Mouse (Mus musculus) hindbrain, postnatal 0 days (tissue): Measurements from ENCODE around the gene Siglece. TPM values are rescaled to one million over a fixed set of nuclear protein-coding genes. Genes with fewer than 3 reads are reported as not detected.
"Not testable (repeated sequence)": the region's sequence is repeated elsewhere in the genome, so short reads cannot be mapped to it uniquely, and the experiment has no call there.

Source experiments
- ATAC-seq: fragments of 200-750 bp; cut with Nextera tagmentation; 2 replicates; pipeline ENCODE4 v1.8.0; 2017; ENCODE audit warnings: mild to moderate bottlenecking, moderate TSS enrichment, moderate library complexity
- DNase-seq: peaks from one replicate; pipeline ENCODE4 v3.0.0-alpha.2; 2015; ENCODE audit warnings: low spot score
- H3K27ac ChIP-seq: fragments of 300-500 bp; sonication (generic); 2 replicates; pipeline ENCODE4 v1.5.1; 2014; ENCODE audit warnings: mild to moderate bottlenecking
- H3K27me3 ChIP-seq: fragments of 300-500 bp; sonication (generic); 2 replicates; pipeline ENCODE4 v1.6.1; 2014; ENCODE audit warnings: low read length, mixed read lengths; ENCODE audit not compliant: insufficient read depth
- H3K36me3 ChIP-seq: fragments of 300-500 bp; sonication (generic); 2 replicates; pipeline ENCODE4 v1.6.1; 2014; ENCODE audit warnings: low read length, mixed read lengths; ENCODE audit not compliant: insufficient read depth
- H3K4me1 ChIP-seq: fragments of 300-500 bp; sonication (generic); 2 replicates; pipeline ENCODE4 v1.6.1; 2014; ENCODE audit warnings: antibody characterized with exemption, low read length, mixed read lengths; ENCODE audit not compliant: insufficient read depth
- H3K4me2 ChIP-seq: fragments of 300-500 bp; sonication (generic); 2 replicates; pipeline ENCODE4 v1.6.1; 2014; ENCODE audit warnings: low read depth, mild to moderate bottlenecking, low read length, moderate library complexity, mixed read lengths
- H3K4me3 ChIP-seq: fragments of 300-500 bp; sonication (generic); 2 replicates; pipeline ENCODE4 v1.5.1; 2014; ENCODE audit warnings: low read length
- H3K9ac ChIP-seq: fragments of 300-500 bp; sonication (generic); replicated peaks from 2 replicates; pipeline ENCODE4 v1.6.1; 2014; ENCODE audit warnings: mild to moderate bottlenecking, low read length, moderate library complexity, mixed read lengths
- H3K9me3 ChIP-seq: fragments of 300-500 bp; sonication (generic); 2 replicates; pipeline ENCODE4 v1.6.1; 2016; ENCODE audit warnings: low read length, mixed read lengths
- CTCF ChIP-seq: IDR thresholded peaks from 2 replicates; pipeline ENCODE4 v1.5.1; 2016; ENCODE audit warnings: antibody characterized with exemption, control low read depth, low read depth
- WGBS: fragments of 180-500 bp; shearing (Covaris S2); extraction: QIAGEN DNeasy Blood & Tissue Kit; methylation state at CpG from one replicate; pipeline ENCODE4 v1.1.7; 2014; 5-methylcytosine and 5-hydroxymethylcytosine counted together
- polyA plus RNA-seq: library from polyadenylated mRNA; unstranded; fragments of >200 nt; fragmentation: Nextera tagmentation; extraction: Ambion mirVana; gene quantifications from 2 replicates; pipeline ENCODE4 v1.2.1, GENCODE M21; 2015
- total RNA-seq: library from RNA; depleted of rRNA; stranded (reverse); fragments of >200 nt; gene quantifications from 2 replicates; pipeline ENCODE4 v1.2.3, GENCODE M21; 2014

Siglece gene
- total and polyA plus RNA-seq, 2 experiments from 2014 or later = 0.40 TPM; not detected in 1

- Histone ChIP-seq H3K9ac (peak overlapping the region; percentile 56), H3K4me3 (peak overlapping the region; percentile 55), H3K9me3 (no peaks in the 10 kb centered on the region), H3K4me2 (peak overlapping the region; percentile 80), H3K4me1 (peaks cover 8% of the 10 kb centered on the region), H3K27ac (peak overlapping the region; percentile 51; the same call in 1 of the 2 replicates), H3K27me3 (no peaks in the 10 kb centered on the region), H3K36me3 (peaks cover 35% of the 10 kb centered on the region)
- ATAC-seq (no peak), DNase-seq (no peak)
- TF ChIP-seq CTCF = no peak
- WGBS = 12% methylated on average over 10 of the region's 10 CpGs
Observed at GRCm38 (mm10) chr7:43672581-43673260, 12.8 kb upstream of the Siglece start.

GRCm38 (mm10) chr7:43671809-43672580 is 12.0 kb upstream of the Siglece start, which contains the start of gene Ctu1:
TSS of gene Ctu1 (plus strand) at chr7:43672016.
- DNase-seq (peak; percentile 96), ATAC-seq (peak; percentile 97)
- Histone ChIP-seq H3K36me3 (peaks cover 28% of the 10 kb centered on the region), H3K4me3 (peak within 1 kb of the TSS; percentile 55), H3K27me3 (no peaks in the 10 kb centered on the region), H3K9ac (peak within 1 kb of the TSS; percentile 56), H3K4me2 (peak within 1 kb of the TSS; percentile 80), H3K27ac (peak within 1 kb of the TSS; percentile 58; the same call in 1 of the 2 replicates), H3K4me1 (peaks cover 8% of the 10 kb centered on the region), H3K9me3 (no peaks in the 10 kb centered on the region)
- TF ChIP-seq CTCF = no peak
- WGBS = under 1% methylated on average over 26 of the region's 26 CpGs

DNA sequence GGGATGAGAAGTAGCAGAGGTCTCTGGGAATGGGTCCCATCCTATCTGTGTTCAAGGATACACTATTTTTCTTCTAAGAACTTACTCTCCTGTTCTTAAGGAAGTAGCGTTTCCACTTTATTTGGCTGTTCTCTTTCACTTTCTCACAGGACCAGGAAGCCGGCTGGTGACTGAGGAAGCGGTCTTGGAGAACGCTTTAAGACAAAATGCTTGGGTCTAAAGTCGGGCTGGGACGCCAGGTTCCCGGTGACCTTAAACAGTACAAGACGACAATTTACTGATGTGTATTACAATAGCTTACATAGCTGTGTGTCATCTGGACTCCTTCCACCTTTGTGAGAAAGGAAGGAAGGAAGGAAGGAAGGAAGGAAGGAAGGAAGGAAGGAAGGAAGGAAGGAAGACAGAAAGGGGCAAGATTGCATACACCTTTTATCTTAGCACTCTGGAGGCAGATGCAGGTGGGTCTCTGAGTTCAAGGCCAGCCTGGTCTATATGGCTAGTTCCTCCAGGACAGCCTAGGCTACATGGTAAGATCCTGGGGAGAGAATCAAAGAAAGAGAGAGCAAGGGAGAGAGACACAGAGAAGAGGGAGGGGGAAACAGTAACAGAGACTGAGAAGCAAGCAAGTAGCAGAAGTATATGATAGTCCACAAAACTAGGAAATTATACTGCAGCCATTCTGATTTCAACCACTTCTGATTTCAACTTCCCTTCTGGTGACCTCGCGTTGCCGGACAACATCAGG is 11.3 kb upstream of the Siglece start:
- DNase-seq = no peak
- Histone ChIP-seq H3K27me3 (no peaks in the 10 kb centered on the region), H3K9ac (peak overlapping the region; percentile 56; the same call in 1 of the 2 replicates), H3K4me1 (peaks cover 8% of the 10 kb centered on the region), H3K9me3 (no peaks in the 10 kb centered on the region), H3K36me3 (peaks cover 20% of the 10 kb centered on the region), H3K27ac (peak overlapping the region; percentile 58; the same call in 1 of the 2 replicates), H3K4me3 (peak overlapping the region; percentile 55), H3K4me2 (peak overlapping the region; percentile 80)
- 66% methylated on average over 11 of the region's 11 CpGs for WGBS
- TF ChIP-seq CTCF = no peak
- ATAC-seq = peak; percentile 54; the same call in 1 of the 2 replicates

- Histone ChIP-seq H3K27ac (no peak overlapping the region), H3K4me2 (no peak overlapping the region), H3K4me3 (no peak overlapping the region), H3K9ac (no peak overlapping the region), H3K9me3 (no peaks in the 10 kb centered on the region), H3K4me1 (peaks cover 8% of the 10 kb centered on the region), H3K36me3 (no peaks in the 10 kb centered on the region), H3K27me3 (no peaks in the 10 kb centered on the region)
- DNase-seq (no peak), ATAC-seq (no peak)
- 28% methylated on average over 3 of the region's 3 CpGs for WGBS
- TF ChIP-seq CTCF = peak; percentile 44
Observed at GRCm38 (mm10) chr7:43668582-43668981, 8.6 kb upstream of the Siglece start.

- not testable (repeated sequence) for H3K27ac ChIP-seq, H3K27me3 ChIP-seq, H3K4me3 ChIP-seq, H3K4me1 ChIP-seq, ATAC-seq, H3K9me3 ChIP-seq, H3K4me2 ChIP-seq, H3K36me3 ChIP-seq, H3K9ac ChIP-seq, DNase-seq
- WGBS = 92% methylated on average over 4 of the region's 4 CpGs
Observed at GRCm38 (mm10) chr7:43667221-43667620, 7.3 kb upstream of the Siglece start.

DNA sequence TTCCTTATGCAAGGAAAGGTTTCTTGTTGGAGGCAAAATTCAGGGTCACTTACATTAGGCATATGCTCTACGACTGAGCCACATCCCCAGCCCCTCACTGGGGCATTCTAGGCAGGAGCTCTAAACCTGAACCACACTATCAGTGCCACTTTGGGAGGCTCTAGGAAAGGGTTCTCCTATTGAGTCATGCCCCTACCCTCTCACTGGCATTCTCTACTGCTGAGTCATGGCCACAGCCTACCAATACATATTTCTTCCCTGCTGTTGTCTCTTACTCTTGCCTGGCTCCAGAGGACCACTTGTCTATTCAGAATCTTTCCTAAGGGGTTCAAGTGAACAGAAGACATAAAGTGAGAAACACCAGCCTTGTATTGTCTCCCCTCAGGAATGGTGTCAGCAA is 2.8 kb upstream of the Siglece start:
- H3K36me3 ChIP-seq = no peaks in the 10 kb centered on the region
- H3K27ac ChIP-seq = no peak overlapping the region
- H3K4me3 ChIP-seq = no peak overlapping the region
- no peak overlapping the region for H3K4me2 ChIP-seq
- H3K9me3 ChIP-seq = no peaks in the 10 kb centered on the region
- 91% methylated on average over 1 of the region's 1 CpGs for WGBS
- no peaks in the 10 kb centered on the region for H3K4me1 ChIP-seq
- no peak overlapping the region for H3K9ac ChIP-seq
- ATAC-seq = no peak
- DNase-seq = no peak
- no peak for TF ChIP-seq CTCF
- H3K27me3 ChIP-seq = no peaks in the 10 kb centered on the region
